ENCODE assay signal across 13 mouse cellular contexts in genomic region chr6:147760113-147760512, GRCm38 (mm10).
A peak's percentile ranks its signal among the peaks of the same experiment; 100 is the strongest.
DNase-seq lines count a peak whose midpoint lies in the region; ATAC-seq and TF ChIP-seq lines count a peak whose summit lies in the region.
"Had no signal": no experiment of that assay in that cellular context is flagged by ENCODE, and none has a peak within 500 bp of the region (broad histone marks: within the 10 kb centered on the region; RNA-seq: fewer than 3 reads in every experiment).

No protein-coding gene starts in this region.

- no peak for DNase-seq in heart, embryonic 10.5 days (ENCODE audit: low spot score)
- DNase-seq in urinary bladder, postnatal 14 days (ENCODE audit: low spot score) = peak; percentile 28
- no peak for DNase-seq in urinary bladder, postnatal 4 days (ENCODE audit: low spot score in 2 of 2)
- peak; percentile 8 for DNase-seq in heart, postnatal 4 days
- no peak for DNase-seq in hindbrain, postnatal 0 days (ENCODE audit: low spot score)
- DNase-seq in thymus, postnatal 10 days (ENCODE audit: low spot score in 2 of 2) = no peak
- DNase-seq: thymus, postnatal 25 days had no signal

- H3K9me3 ChIP-seq in heart, embryonic 12.5 days (replicated peaks) = no peaks in the 10 kb centered on the region
- H3K9me3 ChIP-seq in heart, embryonic 10.5 days = no peaks in the 10 kb centered on the region
- no peaks in the 10 kb centered on the region for H3K9me3 ChIP-seq in hindbrain, postnatal 0 days (ENCODE audit: low read length)
- H3K9me3 ChIP-seq in forebrain, embryonic 16.5 days (ENCODE audit: control insufficient read depth, low read length) = no peaks in the 10 kb centered on the region
- H3K9me3 ChIP-seq: liver, embryonic 15.5 days; midbrain, embryonic 12.5 days; neural tube, embryonic 12.5 days had no signal

- no peaks in the 10 kb centered on the region for H3K27me3 ChIP-seq in heart, embryonic 12.5 days (replicated peaks)
- no peaks in the 10 kb centered on the region for H3K27me3 ChIP-seq in heart, embryonic 10.5 days (ENCODE audit: insufficient read depth, poor library complexity, severe bottlenecking)
- H3K27me3 ChIP-seq in hindbrain, postnatal 0 days (ENCODE audit: insufficient read depth, low read length) = no peaks in the 10 kb centered on the region
- no peaks in the 10 kb centered on the region for H3K27me3 ChIP-seq in forebrain, embryonic 16.5 days (replicated peaks; ENCODE audit: control insufficient read depth, insufficient read depth, low read length)
- H3K27me3 ChIP-seq: CH12.LX; liver, embryonic 15.5 days; midbrain, embryonic 12.5 days; neural tube, embryonic 12.5 days had no signal

- no peaks in the 10 kb centered on the region for H3K36me3 ChIP-seq in heart, embryonic 12.5 days
- no peaks in the 10 kb centered on the region for H3K36me3 ChIP-seq in heart, embryonic 10.5 days
- no peaks in the 10 kb centered on the region for H3K36me3 ChIP-seq in hindbrain, postnatal 0 days (ENCODE audit: insufficient read depth, low read length)
- H3K36me3 ChIP-seq in forebrain, embryonic 16.5 days (ENCODE audit: control insufficient read depth, insufficient read depth) = no peaks in the 10 kb centered on the region
- H3K36me3 ChIP-seq: liver, embryonic 15.5 days; midbrain, embryonic 12.5 days; neural tube, embryonic 12.5 days had no signal

- H3K4me2 ChIP-seq in heart, embryonic 12.5 days = no peak overlapping the region
- H3K4me2 ChIP-seq in hindbrain, postnatal 0 days (ENCODE audit: low read depth, low read length) = no peak overlapping the region
- H3K4me2 ChIP-seq in forebrain, embryonic 16.5 days (ENCODE audit: low read length) = no peak overlapping the region
- H3K4me2 ChIP-seq: liver, embryonic 15.5 days; midbrain, embryonic 12.5 days; neural tube, embryonic 12.5 days had no signal

- peak; percentile 68 for ATAC-seq in heart, embryonic 12.5 days (ENCODE audit: insufficient number of reproducible peaks, low FRiP score)
- ATAC-seq in hindbrain, postnatal 0 days = no peak
- ATAC-seq in forebrain, embryonic 16.5 days = no peak

- no peak for TF ChIP-seq CTCF in hindbrain, postnatal 0 days (IDR thresholded peaks at IDR 0.05; ENCODE audit: low read depth)

- no peak overlapping the region for H3K4me3 ChIP-seq in heart, embryonic 12.5 days
- H3K4me3 ChIP-seq in heart, embryonic 10.5 days = no peak overlapping the region
- H3K4me3 ChIP-seq in hindbrain, postnatal 0 days (ENCODE audit: low read length) = no peak overlapping the region
- no peak overlapping the region for H3K4me3 ChIP-seq in forebrain, embryonic 16.5 days (replicated peaks; ENCODE audit: low read length)
- H3K4me3 ChIP-seq: liver, embryonic 15.5 days; midbrain, embryonic 12.5 days; neural tube, embryonic 12.5 days had no signal

- 57% methylated on average over 2 of the region's 2 CpGs for WGBS in heart, embryonic 12.5 days
- WGBS in heart, embryonic 10.5 days = 67% methylated on average over 2 of the region's 2 CpGs
- WGBS in hindbrain, postnatal 0 days = 82% methylated on average over 2 of the region's 2 CpGs
- WGBS in forebrain, embryonic 16.5 days = 90% methylated on average over 2 of the region's 2 CpGs

- H3K27ac ChIP-seq in heart, embryonic 12.5 days (ENCODE audit: poor library complexity, severe bottlenecking) = peak overlapping the region; percentile 57; the same call in 1 of the 2 replicates
- no peak overlapping the region for H3K27ac ChIP-seq in heart, embryonic 10.5 days
- H3K27ac ChIP-seq in hindbrain, postnatal 0 days = no peak overlapping the region
- no peak overlapping the region for H3K27ac ChIP-seq in forebrain, embryonic 16.5 days (ENCODE audit: low read length)
- H3K27ac ChIP-seq: liver, embryonic 15.5 days; midbrain, embryonic 12.5 days; neural tube, embryonic 12.5 days had no signal

- H3K4me1 ChIP-seq in heart, embryonic 12.5 days (replicated peaks) = peaks cover 10% of the 10 kb centered on the region
- H3K4me1 ChIP-seq in heart, embryonic 10.5 days = 0 out of 2 replicates have a peak, but pooled peaks cover 2% of the 10 kb centered on the region
- no peaks in the 10 kb centered on the region for H3K4me1 ChIP-seq in hindbrain, postnatal 0 days (ENCODE audit: insufficient read depth, low read length)
- no peaks in the 10 kb centered on the region for H3K4me1 ChIP-seq in forebrain, embryonic 16.5 days (replicated peaks; ENCODE audit: control insufficient read depth, insufficient read depth, low read length)
- H3K4me1 ChIP-seq: midbrain, embryonic 12.5 days; neural tube, embryonic 12.5 days had no signal

- no peak overlapping the region for H3K9ac ChIP-seq in heart, embryonic 12.5 days
- no peak overlapping the region for H3K9ac ChIP-seq in hindbrain, postnatal 0 days (replicated peaks; ENCODE audit: low read length)
- H3K9ac ChIP-seq in forebrain, embryonic 16.5 days (replicated peaks; ENCODE audit: low read depth, low read length) = no peak overlapping the region
- H3K9ac ChIP-seq: liver, embryonic 15.5 days; midbrain, embryonic 12.5 days; neural tube, embryonic 12.5 days had no signal

Comparison
In these comparisons a context has a peak if more than half of its experiments do, and no peak if none do; other contexts are left out.
1. DNase-seq: peak in urinary bladder, postnatal 14 days (single experiment) and heart, postnatal 4 days (single experiment); none in heart, embryonic 10.5 days (single experiment), urinary bladder, postnatal 4 days (0 of 2), hindbrain, postnatal 0 days (single experiment) and thymus, postnatal 10 days (0 of 2).